ENCODE assay signal across 9 mouse cellular contexts in the genomic region with DNA sequence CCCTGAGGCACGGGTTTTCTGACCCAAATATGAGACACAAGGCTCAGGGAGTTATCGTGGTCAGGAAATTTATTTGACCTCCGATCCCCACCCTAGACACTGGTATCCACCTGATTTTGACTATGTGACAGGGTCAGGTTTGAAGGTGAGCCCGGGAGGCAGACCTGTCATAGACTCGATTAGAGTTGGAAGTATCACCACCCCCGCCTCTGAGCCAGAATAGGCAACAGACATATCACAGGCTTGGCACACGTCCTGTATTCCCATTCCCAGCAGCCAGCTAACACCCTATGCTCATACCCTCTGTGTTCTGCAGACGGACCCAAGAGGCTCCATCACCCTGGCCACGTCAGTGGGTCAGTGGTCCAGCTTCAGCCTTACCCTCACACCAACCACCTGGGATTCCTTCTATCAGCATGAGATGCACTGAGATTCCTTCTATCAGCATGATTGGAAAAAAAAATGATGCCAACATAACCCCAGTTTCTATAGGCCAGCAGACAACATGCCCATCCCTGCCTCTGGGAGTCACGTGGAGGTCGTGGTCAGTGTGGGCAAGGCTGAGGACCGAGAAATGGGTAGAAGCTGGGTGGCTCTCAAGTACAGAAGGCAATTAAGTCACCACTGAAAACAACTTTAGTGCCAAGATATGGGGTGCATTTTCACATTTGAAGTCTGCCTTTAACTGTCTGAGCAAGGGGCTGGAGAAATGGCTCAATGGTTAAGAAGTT. TPM values are rescaled to one million over a fixed set of nuclear protein-coding genes. Genes with fewer than 3 reads are reported as not detected.
DNase-seq lines count a peak whose midpoint lies in the region; ATAC-seq and TF ChIP-seq lines count a peak whose summit lies in the region.
"Had no signal": no experiment of that assay in that cellular context is flagged by ENCODE, and none has a peak within 500 bp of the region (broad histone marks: within the 10 kb centered on the region; RNA-seq: fewer than 3 reads in every experiment).

No protein-coding gene starts in this region.

- peaks cover 64% of the 10 kb centered on the region for H3K27me3 ChIP-seq in kidney, embryonic 15.5 days
- peaks cover 36% of the 10 kb centered on the region for H3K27me3 ChIP-seq in embryonic facial prominence, embryonic 14.5 days (replicated peaks; ENCODE audit: control insufficient read depth, insufficient read depth, low read length)
- H3K27me3 ChIP-seq in hindbrain, embryonic 16.5 days (replicated peaks; ENCODE audit: control insufficient read depth, insufficient read depth, low read length), result peaks cover 4% of the 10 kb centered on the region
- no peaks in the 10 kb centered on the region for H3K27me3 ChIP-seq in midbrain, embryonic 16.5 days (ENCODE audit: control insufficient read depth, insufficient read depth, low read depth, low read length)
- peaks cover 18% of the 10 kb centered on the region for H3K27me3 ChIP-seq in thymus, adult 2 months (ENCODE audit: control insufficient read depth, insufficient read depth, low read length)

- no peak for ATAC-seq in kidney, embryonic 15.5 days (replicated peaks; ENCODE audit: low FRiP score)
- ATAC-seq in embryonic facial prominence, embryonic 14.5 days (ENCODE audit: low read depth), result 0 out of 2 replicates have a peak, but pooled peaks have one; percentile 7
- peak; percentile 19; the same call in 1 of the 2 replicates for ATAC-seq in hindbrain, embryonic 16.5 days
- ATAC-seq in midbrain, embryonic 16.5 days, result 0 out of 2 replicates have a peak, but pooled peaks have one; percentile 8
- no peak for ATAC-seq in megakaryocyte-erythroid progenitor cell, adult 5-6 weeks (replicated peaks; ENCODE audit: low FRiP score, low TSS enrichment, poor library complexity, severe bottlenecking)

- 66% methylated on average over 12 of the region's 12 CpGs for WGBS in kidney, embryonic 15.5 days
- WGBS in embryonic facial prominence, embryonic 14.5 days, result 60% methylated on average over 12 of the region's 12 CpGs
- 65% methylated on average over 12 of the region's 12 CpGs for WGBS in hindbrain, embryonic 16.5 days
- 69% methylated on average over 12 of the region's 12 CpGs for WGBS in midbrain, embryonic 16.5 days
- WGBS in thymus, adult 2 months, result 63% methylated on average over 12 of the region's 12 CpGs

- TF ChIP-seq CTCF in thymus, adult 2 months (IDR thresholded peaks at IDR 0.05; ENCODE audit: borderline replicate concordance, control insufficient read depth, extremely low read depth, insufficient read depth, low read length, poor library complexity), result no peak

- DNase-seq in kidney, adult 11 months, result no peak
- no peak for DNase-seq in embryonic facial prominence, embryonic 14.5 days (ENCODE audit: low spot score)
- DNase-seq in thymus, adult 2 months, result no peak
- DNase-seq in ovary, postnatal 10 days (ENCODE audit: low spot score), result no peak

- H3K27ac ChIP-seq in kidney, embryonic 15.5 days, result no peak overlapping the region
- H3K27ac ChIP-seq in embryonic facial prominence, embryonic 14.5 days (replicated peaks; ENCODE audit: low read depth, low read length), result no peak overlapping the region
- peak overlapping the region; percentile 76 for H3K27ac ChIP-seq in hindbrain, embryonic 16.5 days (ENCODE audit: low read depth, low read length)
- H3K27ac ChIP-seq in midbrain, embryonic 16.5 days (ENCODE audit: low read length), result peak overlapping the region; percentile 85
- H3K27ac ChIP-seq in thymus, adult 2 months (ENCODE audit: control insufficient read depth, insufficient read depth, low read length), result no peak overlapping the region

- H3K9me3 ChIP-seq in kidney, embryonic 15.5 days (replicated peaks), result no peaks in the 10 kb centered on the region
- no peaks in the 10 kb centered on the region for H3K9me3 ChIP-seq in embryonic facial prominence, embryonic 14.5 days (ENCODE audit: control insufficient read depth, low read length)
- H3K9me3 ChIP-seq in hindbrain, embryonic 16.5 days (ENCODE audit: control insufficient read depth, low read length), result no peaks in the 10 kb centered on the region
- H3K9me3 ChIP-seq in midbrain, embryonic 16.5 days (replicated peaks; ENCODE audit: control insufficient read depth, low read length, poor library complexity, severe bottlenecking), result no peaks in the 10 kb centered on the region

- peaks cover 10% of the 10 kb centered on the region for H3K4me1 ChIP-seq in kidney, embryonic 15.5 days
- H3K4me1 ChIP-seq in embryonic facial prominence, embryonic 14.5 days (ENCODE audit: control insufficient read depth, insufficient read depth, low read length), result peaks cover 6% of the 10 kb centered on the region; the same call in 1 of the 2 replicates
- H3K4me1 ChIP-seq in hindbrain, embryonic 16.5 days (ENCODE audit: control insufficient read depth, insufficient read depth, low read depth, low read length), result peaks cover 12% of the 10 kb centered on the region
- peaks cover 15% of the 10 kb centered on the region; the same call in 1 of the 2 replicates for H3K4me1 ChIP-seq in midbrain, embryonic 16.5 days (ENCODE audit: control insufficient read depth, insufficient read depth, low read length)
- H3K4me1 ChIP-seq in thymus, adult 2 months (replicated peaks; ENCODE audit: control insufficient read depth, insufficient read depth, low read length), result peaks cover 8% of the 10 kb centered on the region

- peak overlapping the region; percentile 79 for H3K4me2 ChIP-seq in kidney, embryonic 15.5 days
- H3K4me2 ChIP-seq in embryonic facial prominence, embryonic 14.5 days (ENCODE audit: low read depth, low read length), result peak overlapping the region; percentile 72
- peak overlapping the region; percentile 75 for H3K4me2 ChIP-seq in hindbrain, embryonic 16.5 days (ENCODE audit: low read length)
- peak overlapping the region; percentile 63 for H3K4me2 ChIP-seq in midbrain, embryonic 16.5 days (ENCODE audit: low read length)

- no peaks in the 10 kb centered on the region for H3K36me3 ChIP-seq in kidney, embryonic 15.5 days
- no peaks in the 10 kb centered on the region for H3K36me3 ChIP-seq in embryonic facial prominence, embryonic 14.5 days (ENCODE audit: control insufficient read depth, insufficient read depth, low read length)
- H3K36me3 ChIP-seq in hindbrain, embryonic 16.5 days (ENCODE audit: control insufficient read depth, insufficient read depth, low read length), result no peaks in the 10 kb centered on the region
- H3K36me3 ChIP-seq in midbrain, embryonic 16.5 days (ENCODE audit: control insufficient read depth, insufficient read depth, low read length), result no peaks in the 10 kb centered on the region
- no peaks in the 10 kb centered on the region for H3K36me3 ChIP-seq in thymus, adult 2 months (ENCODE audit: control insufficient read depth, insufficient read depth, low read length)

- no peak for TF ChIP-seq POLR2A in thymus, adult 2 months (IDR thresholded peaks at IDR 0.05; ENCODE audit: control insufficient read depth, extremely low read depth, insufficient read depth, low read length, poor library complexity)

- H3K4me3 ChIP-seq in kidney, embryonic 15.5 days (replicated peaks), result peak overlapping the region; percentile 45
- H3K4me3 ChIP-seq in embryonic facial prominence, embryonic 14.5 days (ENCODE audit: low read depth, low read length), result peak overlapping the region; percentile 37
- H3K4me3 ChIP-seq in hindbrain, embryonic 16.5 days (ENCODE audit: low read length), result peak overlapping the region; percentile 46
- H3K4me3 ChIP-seq in midbrain, embryonic 16.5 days (ENCODE audit: low read depth, low read length), result peak overlapping the region; percentile 51
- H3K4me3 ChIP-seq in thymus, adult 2 months (ENCODE audit: control insufficient read depth, insufficient read depth, low read length), result no peak overlapping the region

- H3K9ac ChIP-seq in kidney, embryonic 15.5 days, result no peak overlapping the region
- peak overlapping the region; percentile 59 for H3K9ac ChIP-seq in embryonic facial prominence, embryonic 14.5 days (ENCODE audit: low read depth, low read length)
- H3K9ac ChIP-seq in hindbrain, embryonic 16.5 days (ENCODE audit: low read depth, low read length), result peak overlapping the region; percentile 71
- peak overlapping the region; percentile 76 for H3K9ac ChIP-seq in midbrain, embryonic 16.5 days (ENCODE audit: low read depth, low read length)

RNA-seq across cellular contexts. Expression of gene Cdr2l, which starts 6.9 kb away (rescaled TPM):
- polyA plus RNA-seq in kidney, embryonic 15.5 days (2015; fragmentation: Nextera tagmentation; extraction: Ambion mirVana), result 10.6 and 10.7 TPM in 2 replicates
- polyA plus RNA-seq in embryonic facial prominence, embryonic 14.5 days (2014; fragmentation: Nextera tagmentation; extraction: Ambion mirVana), result 11.7 and 12.3 TPM in 2 replicates
- polyA plus RNA-seq in hindbrain, embryonic 16.5 days (2015; fragmentation: Nextera tagmentation; extraction: Ambion mirVana), result 16.1 and 18.0 TPM in 2 replicates
- 18.5 and 21.6 TPM in 2 replicates for polyA plus RNA-seq in midbrain, embryonic 16.5 days (2015; fragmentation: Nextera tagmentation; extraction: Ambion mirVana)
- 14.3 and 15.1 TPM in 2 replicates for polyA plus RNA-seq in thymus, adult 2 months (2012; rRNA removed)
- total RNA-seq in megakaryocyte-erythroid progenitor cell, adult 5-6 weeks (2014; fragmentation: Nextera tagmentation), result not detected in 2 replicates
- 0.38 TPM in 1 of 2 replicates, not detected in the other for total RNA-seq in megakaryocyte-erythroid progenitor cell, adult 5-6 weeks (2017)

RNA-seq across cellular contexts. Expression of gene Hid1, which starts 7.3 kb away (rescaled TPM):
- polyA plus RNA-seq in kidney, embryonic 15.5 days (2015; fragmentation: Nextera tagmentation; extraction: Ambion mirVana), result 6.7 and 8.1 TPM in 2 replicates
- 10.3 and 10.5 TPM in 2 replicates for polyA plus RNA-seq in embryonic facial prominence, embryonic 14.5 days (2014; fragmentation: Nextera tagmentation; extraction: Ambion mirVana)
- polyA plus RNA-seq in hindbrain, embryonic 16.5 days (2015; fragmentation: Nextera tagmentation; extraction: Ambion mirVana), result 66.9 and 67.8 TPM in 2 replicates
- 68.6 and 75.2 TPM in 2 replicates for polyA plus RNA-seq in midbrain, embryonic 16.5 days (2015; fragmentation: Nextera tagmentation; extraction: Ambion mirVana)
- polyA plus RNA-seq in thymus, adult 2 months (2012; rRNA removed), result 127 and 143 TPM in 2 replicates
- 0.17 TPM in 1 of 2 replicates, not detected in the other for total RNA-seq in megakaryocyte-erythroid progenitor cell, adult 5-6 weeks (2014; fragmentation: Nextera tagmentation)
- total RNA-seq in megakaryocyte-erythroid progenitor cell, adult 5-6 weeks (2017), result not detected in 2 replicates

RNA-seq across cellular contexts. Expression of gene Mrpl58, which starts 28.7 kb away (rescaled TPM):
- 204 and 209 TPM in 2 replicates for polyA plus RNA-seq in kidney, embryonic 15.5 days (2015; fragmentation: Nextera tagmentation; extraction: Ambion mirVana)
- polyA plus RNA-seq in embryonic facial prominence, embryonic 14.5 days (2014; fragmentation: Nextera tagmentation; extraction: Ambion mirVana), result 175 and 185 TPM in 2 replicates
- polyA plus RNA-seq in hindbrain, embryonic 16.5 days (2015; fragmentation: Nextera tagmentation; extraction: Ambion mirVana), result 185 and 186 TPM in 2 replicates
- polyA plus RNA-seq in midbrain, embryonic 16.5 days (2015; fragmentation: Nextera tagmentation; extraction: Ambion mirVana), result 173 and 180 TPM in 2 replicates
- polyA plus RNA-seq in thymus, adult 2 months (2012; rRNA removed), result 144 and 166 TPM in 2 replicates
- total RNA-seq in megakaryocyte-erythroid progenitor cell, adult 5-6 weeks (2014; fragmentation: Nextera tagmentation), result 81.8 and 92.4 TPM in 2 replicates
- 56.9 and 64.4 TPM in 2 replicates for total RNA-seq in megakaryocyte-erythroid progenitor cell, adult 5-6 weeks (2017)

RNA-seq across cellular contexts. Expression of gene Otop3, which starts 40.3 kb away (rescaled TPM):
- polyA plus RNA-seq in kidney, embryonic 15.5 days (2015; fragmentation: Nextera tagmentation; extraction: Ambion mirVana), result not detected in 2 replicates
- 0.21 TPM in 1 of 2 replicates, not detected in the other for polyA plus RNA-seq in embryonic facial prominence, embryonic 14.5 days (2014; fragmentation: Nextera tagmentation; extraction: Ambion mirVana)
- 2.3 and 2.7 TPM in 2 replicates for polyA plus RNA-seq in hindbrain, embryonic 16.5 days (2015; fragmentation: Nextera tagmentation; extraction: Ambion mirVana)
- polyA plus RNA-seq in midbrain, embryonic 16.5 days (2015; fragmentation: Nextera tagmentation; extraction: Ambion mirVana), result 0.78 and 0.80 TPM in 2 replicates
- 0.06 and 0.12 TPM in 2 replicates for polyA plus RNA-seq in thymus, adult 2 months (2012; rRNA removed)
- total RNA-seq in megakaryocyte-erythroid progenitor cell, adult 5-6 weeks (2014; fragmentation: Nextera tagmentation), result not detected in 2 replicates
- not detected in 2 replicates for total RNA-seq in megakaryocyte-erythroid progenitor cell, adult 5-6 weeks (2017)
- polyA plus RNA-seq: gonadal fat pad, adult 2 months had no signal

RNA-seq across cellular contexts. Expression of gene Atp5h, which starts 44.9 kb away (rescaled TPM):
- polyA plus RNA-seq in kidney, embryonic 15.5 days (2015; fragmentation: Nextera tagmentation; extraction: Ambion mirVana), result 1,004 and 1,083 TPM in 2 replicates
- polyA plus RNA-seq in embryonic facial prominence, embryonic 14.5 days (2014; fragmentation: Nextera tagmentation; extraction: Ambion mirVana), result 841 and 943 TPM in 2 replicates
- 832 and 923 TPM in 2 replicates for polyA plus RNA-seq in hindbrain, embryonic 16.5 days (2015; fragmentation: Nextera tagmentation; extraction: Ambion mirVana)
- 773 and 819 TPM in 2 replicates for polyA plus RNA-seq in midbrain, embryonic 16.5 days (2015; fragmentation: Nextera tagmentation; extraction: Ambion mirVana)
- polyA plus RNA-seq in thymus, adult 2 months (2012; rRNA removed), result 118 and 155 TPM in 2 replicates
- total RNA-seq in megakaryocyte-erythroid progenitor cell, adult 5-6 weeks (2014; fragmentation: Nextera tagmentation), result 864 and 908 TPM in 2 replicates
- 793 and 990 TPM in 2 replicates for total RNA-seq in megakaryocyte-erythroid progenitor cell, adult 5-6 weeks (2017)

Comparison
In these comparisons a context has a peak if more than half of its experiments do, and no peak if none do; other contexts are left out.
1. ATAC-seq: peak in embryonic facial prominence, embryonic 14.5 days (single experiment), hindbrain, embryonic 16.5 days (single experiment) and midbrain, embryonic 16.5 days (single experiment); none in kidney, embryonic 15.5 days (single experiment) and megakaryocyte-erythroid progenitor cell, adult 5-6 weeks (single experiment).
2. H3K27ac ChIP-seq: peak in hindbrain, embryonic 16.5 days (single experiment) and midbrain, embryonic 16.5 days (single experiment); none in kidney, embryonic 15.5 days (single experiment), embryonic facial prominence, embryonic 14.5 days (single experiment) and thymus, adult 2 months (single experiment).
3. Peak in every context shown above with its lines, with median percentiles within 50 percentile points of each other: H3K4me2 ChIP-seq.